Mouse (Mus musculus) cerebellum, postnatal 36 days (tissue): ENCODE measurements around the gene Secisbp2l.

Source experiments
- DNase-seq, 2 experiments: peaks; one replicate each; pipeline ENCODE4 v3.0.0; 2021 to 2022; ENCODE audit warnings: mixed read lengths in 2 of 2

Secisbp2l gene

GRCm38 (mm10) chr2:125781978-125782718 lies 522 bp downstream of the Secisbp2l start:
- DNase-seq, result no peak

DNA sequence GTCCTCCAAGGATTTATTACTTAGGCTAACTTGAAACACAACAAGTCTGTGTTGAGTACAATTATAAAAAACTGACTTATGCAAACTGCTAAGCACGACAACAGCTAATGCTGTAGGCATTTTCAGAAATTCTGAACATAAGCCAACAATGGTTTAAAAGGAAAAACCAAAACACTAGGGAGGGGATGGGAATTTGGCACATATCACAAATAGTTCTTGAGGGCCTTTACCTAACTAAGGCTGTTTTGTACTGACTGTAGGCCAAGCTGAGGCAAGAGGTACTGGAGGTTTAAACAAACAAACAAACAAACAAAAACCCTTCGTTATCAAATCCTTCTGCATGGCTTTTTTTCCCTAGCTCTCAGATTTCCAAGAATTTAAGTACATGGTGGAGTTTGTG lies 1.7 kb downstream of the Secisbp2l start:
- no peak for DNase-seq

GRCm38 (mm10) chr2:125778380-125778779 lies 4.3 kb downstream of the Secisbp2l start:
- DNase-seq, result no peak

DNA sequence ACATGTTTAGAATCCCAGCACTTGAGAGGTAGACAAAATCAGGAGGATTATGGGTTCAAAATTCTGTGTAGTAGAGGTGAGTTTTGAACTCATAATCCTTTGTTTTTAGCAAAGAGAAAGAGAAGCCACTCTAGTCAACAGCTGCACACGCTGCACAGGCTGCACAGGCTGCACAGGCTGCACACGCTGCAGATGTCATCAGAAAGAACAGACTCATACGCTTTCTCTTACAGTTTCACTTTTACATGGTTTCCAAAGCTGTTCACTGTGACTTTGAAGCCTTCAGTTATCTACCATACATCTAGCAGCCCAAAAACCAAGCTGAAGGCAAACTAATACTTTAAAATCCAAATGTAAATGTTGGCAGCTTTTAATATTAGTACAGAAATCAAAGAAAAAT lies 5.7 kb downstream of the Secisbp2l start:
- DNase-seq, result no peak

- DNase-seq, result no peak
Observed at GRCm38 (mm10) chr2:125775661-125776060, 7.0 kb downstream of the Secisbp2l start.

GRCm38 (mm10) chr2:125774846-125775245 lies 7.8 kb downstream of the Secisbp2l start:
- DNase-seq, result no peak

DNA sequence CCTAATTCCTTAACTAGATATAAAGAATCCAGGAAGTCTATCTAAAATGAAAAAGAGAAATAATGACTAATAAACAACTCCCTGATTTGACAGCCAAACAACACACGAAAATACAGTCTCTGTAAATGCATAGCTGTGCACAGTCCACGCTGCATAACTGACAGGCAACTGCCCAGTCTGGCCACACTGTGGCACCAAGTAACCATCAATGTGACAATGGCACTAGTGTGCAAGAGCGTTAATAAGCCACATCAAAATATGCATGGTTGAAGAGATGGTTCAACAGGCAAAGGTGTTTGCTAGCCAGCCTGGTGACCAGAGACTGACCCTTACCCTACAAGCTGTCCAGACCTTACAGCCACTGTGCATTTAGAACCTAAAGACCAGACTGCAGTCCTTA lies 17.6 kb downstream of the Secisbp2l start:
- DNase-seq, result no peak

- no peak for DNase-seq
Observed at GRCm38 (mm10) chr2:125764531-125764930, 18.1 kb downstream of the Secisbp2l start.

- DNase-seq, result no peak
Observed at GRCm38 (mm10) chr2:125749330-125749729, 33.3 kb downstream of the Secisbp2l start.

GRCm38 (mm10) chr2:125739338-125739737 lies 43.3 kb downstream of the Secisbp2l start:
- no peak for DNase-seq

DNA sequence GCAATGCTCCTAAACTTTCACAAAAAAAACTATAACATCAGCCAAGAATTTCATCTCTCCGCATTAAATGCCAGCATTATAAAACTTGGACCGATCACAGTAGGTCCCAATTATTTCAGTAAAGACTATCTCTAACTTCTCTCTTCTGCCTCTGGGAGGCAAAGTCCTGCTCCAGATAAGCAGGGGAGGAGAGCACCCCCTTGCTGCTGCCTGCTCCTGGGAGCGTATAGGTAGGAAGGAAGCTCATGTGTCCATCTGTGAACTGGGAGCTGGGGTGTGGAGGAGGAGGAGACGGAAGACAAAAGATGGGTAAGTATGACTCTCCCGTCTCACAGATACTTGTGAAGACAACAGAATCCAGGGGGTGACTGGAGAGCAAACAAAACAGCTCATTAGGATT lies 44.0 kb downstream of the Secisbp2l start:
- no peak for DNase-seq

DNA sequence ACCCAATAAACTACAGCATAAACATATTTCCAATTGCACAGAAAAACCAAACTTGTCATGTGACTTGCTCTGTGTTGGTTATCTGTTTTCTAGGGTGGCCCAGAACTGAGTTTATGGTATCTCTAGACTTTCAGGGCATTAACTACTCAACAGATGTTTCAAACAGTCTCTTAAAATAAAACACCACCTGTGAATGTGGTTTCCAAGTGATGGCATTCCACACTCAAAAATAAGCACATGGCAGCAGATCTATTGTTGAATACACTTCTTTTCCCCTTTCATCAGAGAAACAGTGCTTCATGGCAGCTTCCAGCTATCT lies 46.7 kb downstream of the Secisbp2l start:
- DNase-seq, result no peak

DNA sequence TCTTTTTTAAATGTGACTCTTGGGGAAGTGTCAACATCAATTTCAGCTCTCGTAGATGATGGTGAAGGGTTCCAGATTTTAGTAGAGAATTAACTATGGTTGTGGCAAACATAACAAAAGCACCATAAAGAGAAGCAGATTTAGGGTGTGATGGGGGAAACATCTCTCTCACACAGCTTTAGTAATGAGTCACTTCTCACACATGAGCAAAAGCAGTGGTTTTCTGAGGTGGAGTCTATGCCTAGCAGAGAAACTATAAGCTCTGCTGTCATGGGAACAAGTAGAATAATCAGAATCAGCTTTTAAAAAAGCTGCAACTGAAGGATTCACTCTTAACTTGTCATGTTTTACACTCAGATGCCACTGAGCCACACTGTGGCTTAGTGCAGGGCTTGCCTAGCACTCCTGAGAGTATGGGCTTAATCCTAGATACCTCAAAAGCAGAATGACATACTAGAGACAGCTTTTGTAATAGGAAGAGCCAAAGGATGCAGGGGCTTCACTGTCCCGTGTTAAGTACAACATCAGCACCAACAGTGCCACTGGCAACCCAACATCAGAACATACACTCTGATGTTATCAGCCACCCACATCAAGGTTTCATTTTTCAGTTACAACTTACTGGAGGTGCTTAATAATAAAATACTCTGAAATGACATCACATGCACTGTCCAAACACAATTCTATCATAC lies 47.2 kb downstream of the Secisbp2l start:
- DNase-seq, result no peak

DNA sequence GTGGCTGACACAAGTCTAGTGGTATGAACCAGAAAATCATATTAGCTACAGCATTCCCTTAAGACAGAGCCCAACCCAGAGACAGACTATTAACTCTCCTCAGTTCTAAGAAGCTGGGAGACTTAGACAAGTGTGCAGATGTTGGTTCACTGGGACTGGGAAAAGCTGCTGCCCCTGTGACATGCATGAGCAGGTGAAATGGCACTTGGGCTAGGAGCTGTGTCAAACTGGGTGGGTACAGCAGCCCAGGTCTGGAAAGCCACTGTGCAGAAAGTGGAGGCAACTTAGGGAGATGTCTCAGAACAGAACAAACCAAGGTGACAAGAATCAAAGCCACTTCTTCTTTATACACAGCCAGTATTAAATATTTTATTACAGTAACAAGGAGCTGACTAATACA lies 47.9 kb downstream of the Secisbp2l start:
- no peak for DNase-seq

GRCm38 (mm10) chr2:125731763-125732560 lies 50.7 kb downstream of the Secisbp2l start:
- peak; percentile 97 to 98 for DNase-seq

- peak in 1 of 2 experiments; percentile 27 for DNase-seq
Observed at GRCm38 (mm10) chr2:125724546-125725114, 58.0 kb downstream of the Secisbp2l start.

DNA sequence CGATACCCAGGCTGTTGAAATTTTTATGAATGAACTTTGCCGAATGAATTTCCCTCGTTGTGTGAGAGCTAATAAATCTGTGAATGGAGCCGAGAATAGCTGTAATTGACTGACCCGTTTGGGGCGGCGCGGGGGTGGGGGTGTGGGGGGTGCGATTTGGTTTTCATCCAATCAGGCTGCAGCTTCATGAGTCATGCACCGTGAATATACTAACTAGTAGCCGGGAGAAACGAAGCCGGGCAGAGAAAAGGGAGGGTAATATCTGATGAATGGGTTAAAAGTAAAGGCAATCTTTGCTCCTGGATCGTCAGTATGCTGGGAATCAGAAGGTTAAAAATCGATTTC lies 58.6 kb downstream of the Secisbp2l start, which contains the start of gene Shc4:
TSS of gene Shc4 (minus strand) at position 63 of the 345 bp plus-strand sequence.
- DNase-seq, result peak; percentile 34 to 35

GRCm38 (mm10) chr2:125723408-125724085 lies 59.1 kb downstream of the Secisbp2l start:
- peak; percentile 58 to 65 for DNase-seq

DNA sequence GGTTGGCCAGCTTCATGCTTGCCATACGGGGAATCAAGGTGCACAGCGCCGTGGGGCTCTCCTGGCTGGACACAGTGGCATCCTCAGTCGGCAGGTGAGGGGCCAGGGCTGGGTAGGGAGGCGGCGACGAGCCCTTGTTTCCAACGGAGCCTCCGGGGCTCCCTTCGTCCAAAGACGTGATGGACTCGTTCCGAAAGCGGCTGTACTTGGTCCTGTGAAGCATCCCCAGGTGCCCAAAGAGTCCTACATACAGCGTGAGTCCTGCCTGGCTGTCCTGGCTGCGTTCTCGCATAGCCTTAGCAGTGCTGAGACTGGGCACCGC lies 59.6 kb downstream of the Secisbp2l start:
- DNase-seq, result peak in 1 of 2 experiments; percentile 31

DNA sequence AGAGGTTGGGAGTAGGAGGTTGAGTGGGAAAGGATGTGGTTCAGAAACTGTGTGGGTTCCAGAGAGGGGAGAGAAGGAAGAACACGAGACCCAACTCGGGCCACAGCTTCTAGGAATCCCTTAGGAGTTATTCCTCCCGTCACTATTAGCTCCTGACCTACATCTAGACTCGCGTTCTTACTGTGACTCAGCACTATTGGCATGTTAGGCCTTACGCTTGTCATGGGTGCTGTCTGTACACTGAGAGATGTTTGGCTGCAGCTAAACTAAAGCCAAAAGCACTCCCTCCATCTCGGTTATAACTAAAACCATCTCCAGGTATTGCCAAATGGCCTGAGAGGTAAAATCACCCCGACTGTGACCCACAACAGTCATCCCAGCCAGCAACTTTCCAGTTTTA lies 66.1 kb downstream of the Secisbp2l start:
- no peak for DNase-seq

DNA sequence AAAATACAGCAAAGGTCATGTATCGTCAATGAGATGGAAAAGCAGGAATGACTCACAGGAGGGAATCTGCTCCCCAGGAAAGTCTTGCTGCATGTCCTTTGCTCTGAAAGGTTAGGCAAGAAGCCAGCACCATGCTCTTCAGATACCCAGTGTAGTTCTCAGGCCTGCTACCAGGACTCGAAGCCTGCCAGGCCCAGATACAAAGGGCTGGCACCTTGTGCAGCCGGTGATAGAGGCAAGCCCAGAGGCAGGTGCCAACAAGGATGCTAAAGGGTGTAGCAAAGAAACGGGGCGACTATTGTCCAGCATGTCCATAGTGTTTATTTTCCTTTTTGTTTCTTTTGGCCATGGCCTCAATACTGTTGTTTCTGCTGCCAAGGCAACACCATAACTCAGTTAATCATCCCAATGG lies 76.2 kb downstream of the Secisbp2l start:
- DNase-seq, result no peak

DNA sequence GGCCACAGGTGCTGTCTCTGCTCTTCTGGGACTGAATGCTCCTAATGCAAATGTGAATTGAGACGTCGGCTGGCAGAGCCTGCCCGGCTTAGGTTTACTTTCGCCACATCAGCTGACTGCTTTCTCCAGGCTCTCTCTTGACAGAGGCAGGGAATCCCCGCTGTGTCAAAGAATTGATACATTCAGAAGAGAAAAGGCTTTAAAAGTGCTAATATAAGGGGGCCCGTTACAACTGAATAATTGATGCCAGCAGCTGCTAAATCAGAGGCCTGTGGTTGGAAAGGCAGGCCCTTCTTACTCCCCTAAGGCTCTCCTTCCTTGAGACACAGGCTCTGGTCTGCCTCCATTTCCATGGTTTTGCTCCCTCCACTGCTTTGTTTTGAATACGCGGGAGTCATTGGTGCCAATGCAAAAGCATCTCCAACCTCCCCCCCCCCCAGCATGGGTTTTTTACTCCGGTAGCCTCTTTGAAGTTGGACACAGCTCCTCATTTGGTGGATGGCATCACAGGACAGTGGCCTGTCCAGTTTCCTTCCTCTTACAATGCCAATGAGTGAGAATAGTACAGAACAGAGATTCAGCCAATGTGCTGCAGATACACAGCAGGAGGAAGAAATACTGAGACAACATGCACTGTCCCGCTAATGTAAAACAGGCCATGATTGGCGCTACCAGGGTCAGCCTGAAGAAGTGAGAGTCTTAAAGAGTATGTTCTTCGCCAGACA lies 77.6 kb downstream of the Secisbp2l start:
- DNase-seq, result no peak
